Mouse (Mus musculus) CH12.LX (cell line): ENCODE measurements around the gene Plxna2. TPM values are rescaled to one million over a fixed set of nuclear protein-coding genes. Genes with fewer than 3 reads are reported as not detected.

ENCODE experiments used
- DNase-seq: peaks from one replicate; pipeline ENCODE4 v3.0.0-alpha.2; 2013; ENCODE audit errors: extremely low read depth
- H3K27ac ChIP-seq: 2 replicates; pipeline ENCODE4 v1.5.1; 2012; ENCODE audit warnings: low read depth, mild to moderate bottlenecking, control low read depth, moderate library complexity; ENCODE audit not compliant: insufficient read depth
- H3K27me3 ChIP-seq: replicated peaks from 2 replicates; pipeline ENCODE3; 2012; ENCODE audit warnings: inconsistent platforms
- H3K36me3 ChIP-seq, 2 experiments: replicated peaks in 1 of 2; 2 replicates each; pipeline versions ENCODE3 to v1.6.1; 2012; ENCODE audit warnings: inconsistent platforms in 1 of 2, low read length in 1 of 2, mild to moderate bottlenecking in 1 of 2, mixed read lengths in 1 of 2, moderate library complexity in 1 of 2; ENCODE audit not compliant: control insufficient read depth in 1 of 2, insufficient read depth in 1 of 2
- H3K4me1 ChIP-seq, 2 experiments: 2 replicates each; pipeline ENCODE4 v1.6.1; 2012; ENCODE audit warnings: inconsistent platforms in 1 of 2, moderate library complexity in 1 of 2; ENCODE audit not compliant: insufficient read depth in 2 of 2, control insufficient read depth in 1 of 2
- H3K4me2 ChIP-seq: 2 replicates; pipeline ENCODE4 v1.6.1; 2012; ENCODE audit warnings: low read depth, mild to moderate bottlenecking, control low read depth; ENCODE audit not compliant: poor library complexity, insufficient read depth, severe bottlenecking
- H3K4me3 ChIP-seq, 3 experiments: fragments of 150-350 bp in 1 of 3; sonication (generic) in 1 of 3; replicated peaks in 1 of 3; 2 replicates each; pipeline versions ENCODE3 to v1.5.1; 2011 to 2012; ENCODE audit warnings: low read depth in 2 of 3, low read length in 2 of 3, mild to moderate bottlenecking in 2 of 3, moderate library complexity in 2 of 3, control low read depth in 1 of 3, improper control_type of control experiment in 1 of 3, inconsistent platforms in 1 of 3, mixed read lengths in 1 of 3; ENCODE audit not compliant: poor library complexity in 1 of 3
- H3K79me2 ChIP-seq: replicated peaks from 2 replicates; pipeline ENCODE4 v1.6.1; 2012; ENCODE audit warnings: mild to moderate bottlenecking, moderate library complexity; ENCODE audit not compliant: control insufficient read depth, poor library complexity, insufficient read depth, severe bottlenecking; ENCODE audit errors: extremely low read depth
- H3K9ac ChIP-seq: 2 replicates; pipeline ENCODE4 v1.6.1; 2012; ENCODE audit warnings: low read depth, mild to moderate bottlenecking, control low read depth, moderate library complexity; ENCODE audit not compliant: insufficient read depth
- H3K9me3 ChIP-seq: replicated peaks from 2 replicates; pipeline ENCODE3; 2012; ENCODE audit warnings: low read length, inconsistent platforms, mixed read lengths
- CHD1 ChIP-seq: IDR thresholded peaks from 2 replicates; pipeline ENCODE4 v1.6.1; 2012; ENCODE audit warnings: low read depth, low read length, improper control_type of control experiment, inconsistent platforms
- CHD2 ChIP-seq: IDR thresholded peaks from 2 replicates; pipeline ENCODE4 v1.6.1; 2011; ENCODE audit warnings: low read length, improper control_type of control experiment
- CTCF ChIP-seq, 2 experiments: IDR thresholded peaks in 1 of 2; conservative IDR thresholded peaks in 1 of 2; 2 replicates each; pipeline ENCODE4 v1.5.1; 2011 to 2012; ENCODE audit warnings: low read depth in 2 of 2, low read length in 2 of 2, improper control_type of control experiment in 1 of 2, inconsistent platforms in 1 of 2, mild to moderate bottlenecking in 1 of 2, moderate library complexity in 1 of 2
- ELF1 ChIP-seq: IDR thresholded peaks from 2 replicates; pipeline ENCODE4 v1.6.1; 2014; ENCODE audit warnings: low read depth, mild to moderate bottlenecking, inconsistent platforms, low read length, improper control_type of control experiment
- GABPA ChIP-seq: IDR thresholded peaks from 2 replicates; pipeline ENCODE4 v1.6.1; 2012; ENCODE audit warnings: low read depth, low read length, improper control_type of control experiment, inconsistent platforms; ENCODE audit not compliant: insufficient replicate concordance
- JUN ChIP-seq: IDR thresholded peaks from 2 replicates; pipeline ENCODE4 v1.6.1; 2011; ENCODE audit warnings: low read depth, mild to moderate bottlenecking, low read length, improper control_type of control experiment, moderate library complexity; ENCODE audit not compliant: insufficient read depth
- MAFK ChIP-seq: IDR thresholded peaks from 2 replicates; pipeline ENCODE4 v1.6.1; 2011; ENCODE audit warnings: low read length, improper control_type of control experiment; ENCODE audit not compliant: insufficient replicate concordance
- MAX ChIP-seq: IDR thresholded peaks from 2 replicates; pipeline ENCODE4 v1.6.1; 2011; ENCODE audit warnings: low read length, improper control_type of control experiment
- MAZ ChIP-seq: IDR thresholded peaks from 2 replicates; pipeline ENCODE4 v1.6.1; 2012; ENCODE audit warnings: low read depth, mild to moderate bottlenecking, inconsistent platforms, low read length, improper control_type of control experiment, moderate library complexity
- MXI1 ChIP-seq: IDR thresholded peaks from 2 replicates; pipeline ENCODE4 v1.6.1; 2011; ENCODE audit warnings: mild to moderate bottlenecking, low read depth, low read length, improper control_type of control experiment
- MYC ChIP-seq: IDR thresholded peaks from 2 replicates; pipeline ENCODE4 v1.6.1; 2011; ENCODE audit warnings: low read depth, mild to moderate bottlenecking, improper control_type of control experiment, low read length
- PAX5 ChIP-seq: IDR thresholded peaks from 2 replicates; pipeline ENCODE4 v1.6.1; 2012; ENCODE audit warnings: low read length, inconsistent platforms, mixed read lengths
- POLR2A ChIP-seq: IDR thresholded peaks from 2 replicates; pipeline ENCODE4 v1.6.1; 2011; ENCODE audit warnings: low read depth, mild to moderate bottlenecking, improper control_type of control experiment, low read length
- RAD21 ChIP-seq: IDR thresholded peaks from 2 replicates; pipeline ENCODE4 v1.6.1; 2011; ENCODE audit warnings: low read depth, mild to moderate bottlenecking, low read length, improper control_type of control experiment, moderate library complexity
- SIN3A ChIP-seq: IDR thresholded peaks from 2 replicates; pipeline ENCODE4 v1.6.1; 2012; ENCODE audit warnings: low read length, improper control_type of control experiment, inconsistent platforms
- SMC3 ChIP-seq: IDR thresholded peaks from 2 replicates; pipeline ENCODE4 v1.6.1; 2011; ENCODE audit warnings: low read depth, low read length, improper control_type of control experiment
- TCF12 ChIP-seq: IDR thresholded peaks from 2 replicates; pipeline ENCODE4 v1.6.1; 2014; ENCODE audit warnings: low read depth, mild to moderate bottlenecking, inconsistent platforms, low read length, improper control_type of control experiment
- USF1 ChIP-seq: IDR thresholded peaks from 2 replicates; pipeline ENCODE4 v1.6.1; 2014; ENCODE audit warnings: low read depth, mild to moderate bottlenecking, inconsistent platforms, low read length, improper control_type of control experiment
- USF2 ChIP-seq: conservative IDR thresholded peaks from 2 replicates; pipeline ENCODE4 v1.6.1; 2011; ENCODE audit warnings: low read depth, low read length, improper control_type of control experiment
- ZC3H11A ChIP-seq: IDR thresholded peaks from 2 replicates; pipeline ENCODE4 v1.6.1; 2012; ENCODE audit warnings: low read depth, mild to moderate bottlenecking, inconsistent platforms, low read length, improper control_type of control experiment
- ZKSCAN1 ChIP-seq: IDR thresholded peaks from 2 replicates; pipeline ENCODE4 v1.6.1; 2012; ENCODE audit warnings: low read depth, inconsistent platforms, low read length, improper control_type of control experiment, borderline replicate concordance
- dilution Hi-C: fragments of 300-500 bp; cut with MboI; formaldehyde crosslinking; loops from 2 replicates; pipeline ENCODE4 v1.14.3; 2020; ENCODE audit warnings: low sequenced_read_pairs; ENCODE audit not compliant: extremely low pct_unique_long_range_greater_than_20kb, extremely low pct_ligation_motif_present
- in situ Hi-C: fragments of 300-500 bp; cut with MboI; formaldehyde crosslinking; loops from 3 replicates; pipeline ENCODE4 v1.14.3; 2019; ENCODE audit warnings: low sequenced_read_pairs, low pct_ligation_motif_present, low pct_unique_long_range_greater_than_20kb, mixed read lengths
- polyA plus RNA-seq: library from polyadenylated mRNA; unstranded; fragments of >175 nt; gene quantifications from 2 replicates; pipeline ENCODE4 v1.2.1, GENCODE M21; 2012; ENCODE audit warnings: low read depth; ENCODE audit not compliant: insufficient read length
- total RNA-seq, 2 experiments: library from RNA; depleted of rRNA; stranded (reverse); fragments of 300-350 nt in 1 of 2; fragments of >200 nt in 1 of 2; gene quantifications; 2 replicates each; pipeline ENCODE4 v1.2.3; 2012 to 2014

Plxna2 gene
- total and polyA plus RNA-seq, 3 experiments = 0.04 to 0.05 (median 0.04) TPM

DNA sequence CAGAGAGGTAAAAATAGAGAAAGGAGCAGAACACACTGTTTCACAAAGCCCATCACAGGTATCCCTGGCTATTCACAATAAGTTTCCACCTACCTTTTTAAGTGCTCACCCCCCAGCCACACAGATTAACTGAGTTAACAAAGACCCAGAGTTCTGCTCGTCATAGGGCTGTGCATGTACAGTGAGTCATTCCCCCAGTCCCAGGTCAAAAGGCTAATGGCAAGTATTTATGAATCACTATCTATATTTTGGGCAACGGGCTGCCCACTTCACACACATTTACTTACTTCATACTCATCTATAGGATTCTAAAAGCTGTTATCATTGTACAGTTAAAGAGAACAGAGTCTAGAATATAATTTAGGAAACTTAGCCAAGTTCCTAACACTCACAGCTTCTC is 70.1 kb downstream of the Plxna2 start:
- Histone ChIP-seq H3K4me1 (no peaks in the 10 kb centered on the region), H3K9me3 (no peaks in the 10 kb centered on the region), H3K27me3 (no peaks in the 10 kb centered on the region), H3K27ac (no peak overlapping the region), H3K79me2 (no peaks in the 10 kb centered on the region), H3K36me3 (no peaks in the 10 kb centered on the region), H3K4me2 (no peak overlapping the region), H3K4me3 (no peak overlapping the region), H3K9ac (no peak overlapping the region)
- in situ Hi-C loops = no loop called here
- DNase-seq = no peak
- TF ChIP-seq SMC3 = no peak
- no peak for TF ChIP-seq CTCF (conservative IDR thresholded peaks at IDR 0.05 in 1 of 2, IDR thresholded peaks at IDR 0.05 in 1 of 2; ENCODE audit: low read depth in 2 of 2, low read length in 2 of 2)
- no peak for TF ChIP-seq PAX5
- no peak for TF ChIP-seq MYC
- no peak for TF ChIP-seq ZC3H11A
- no peak for TF ChIP-seq CHD2
- TF ChIP-seq SIN3A = no peak
- TF ChIP-seq MXI1 = no peak
- no peak for TF ChIP-seq CHD1
- no peak for TF ChIP-seq JUN
- TF ChIP-seq MAX = no peak
- TF ChIP-seq MAFK = no peak
- no peak for TF ChIP-seq ZKSCAN1
- TF ChIP-seq MAZ = no peak
- no peak for TF ChIP-seq POLR2A
- TF ChIP-seq TCF12 = no peak
- TF ChIP-seq GABPA = no peak
- dilution Hi-C loops = no loop called here

DNA sequence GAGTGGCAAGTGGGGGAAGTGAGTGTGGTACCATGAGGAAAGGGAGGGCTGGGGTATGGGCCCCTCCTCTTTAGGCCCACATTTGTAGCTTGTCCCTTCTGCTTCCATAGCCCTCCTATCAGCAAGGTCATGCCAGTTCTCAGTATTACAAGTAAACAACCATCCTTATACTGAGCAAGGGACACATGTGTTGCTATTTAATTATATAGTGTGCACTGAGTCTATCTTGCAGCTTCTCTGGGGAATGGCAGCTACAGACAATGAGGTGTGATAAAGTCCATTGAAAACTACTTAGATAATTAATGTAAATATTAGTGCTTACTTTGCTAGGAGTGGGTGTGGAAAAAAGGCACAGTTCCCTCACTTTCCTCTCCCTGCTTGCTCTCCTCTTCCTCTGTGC is 75.0 kb downstream of the Plxna2 start:
- no peak for DNase-seq
- TF ChIP-seq USF2 = no peak
- TF ChIP-seq MAX = no peak
- TF ChIP-seq RAD21 = no peak
- no peak for TF ChIP-seq ELF1
- TF ChIP-seq MAFK = no peak
- no peak for TF ChIP-seq USF1
- H3K4me2 ChIP-seq = no peak overlapping the region
- no peak overlapping the region for H3K27ac ChIP-seq
- no peaks in the 10 kb centered on the region for H3K36me3 ChIP-seq
- no peak overlapping the region for H3K9ac ChIP-seq
- in situ Hi-C loops = no loop called here
- H3K9me3 ChIP-seq = no peaks in the 10 kb centered on the region
- no peak overlapping the region for H3K4me3 ChIP-seq
- no peaks in the 10 kb centered on the region for H3K27me3 ChIP-seq
- H3K79me2 ChIP-seq = no peaks in the 10 kb centered on the region
- H3K4me1 ChIP-seq = no peaks in the 10 kb centered on the region
- dilution Hi-C loops = no loop called here
